Mouse (Mus musculus): ENCODE data around the gene Adamtsl1. TPM values are rescaled to one million over a fixed set of nuclear protein-coding genes. Genes with fewer than 3 reads are reported as not detected.

Adamtsl1 gene
- polyA plus RNA-seq (2012; fragmentation: generic; extraction: Trizol) = 0.48 TPM
- long read RNA-seq, experiment 1 = 0 reads
- long read RNA-seq, experiment 2 = 0 reads

GRCm38 (mm10) chr4:85513792-85514191 lies at the start of gene Adamtsl1:
TSS of gene Adamtsl1 (plus strand) at chr4:85514172.
- H3K27me3 ChIP-seq (ENCODE audit: control insufficient read depth, insufficient read depth, insufficient read length) = no peaks in the 10 kb centered on the region
- H3K4me3 ChIP-seq (ENCODE audit: insufficient read depth, poor library complexity, severe bottlenecking) = no peak within 1 kb of the TSS
- no peaks in the 10 kb centered on the region for H3K36me3 ChIP-seq (ENCODE audit: control insufficient read depth, insufficient read depth)
- no peak within 1 kb of the TSS for H3ac ChIP-seq (ENCODE audit: control insufficient read depth, insufficient read length, low read depth)
- no peaks in the 10 kb centered on the region for H3K79me3 ChIP-seq (ENCODE audit: low read depth)
- no peaks in the 10 kb centered on the region for H3K79me2 ChIP-seq (ENCODE audit: control insufficient read depth, insufficient read depth)
- no peak for TF ChIP-seq CEBPB (IDR thresholded peaks at IDR 0.05; ENCODE audit: low read depth)
- TF ChIP-seq USF1 (IDR thresholded peaks at IDR 0.05; ENCODE audit: low read depth) = no peak
- TF ChIP-seq MAX (IDR thresholded peaks at IDR 0.05) = no peak
- no peak for TF ChIP-seq MYOD1 (IDR thresholded peaks at IDR 0.05; ENCODE audit: control insufficient read depth, insufficient read length, low read depth)
- no peak for TF ChIP-seq CTCF (IDR thresholded peaks at IDR 0.05; ENCODE audit: control insufficient read depth, insufficient read depth, insufficient read length)
- no peak for TF ChIP-seq FOSL1 (IDR thresholded peaks at IDR 0.05; ENCODE audit: insufficient read depth, low read length, poor library complexity, severe bottlenecking)
- no peak for TF ChIP-seq MYOG (IDR thresholded peaks at IDR 0.05; ENCODE audit: control insufficient read depth, extremely low read depth, insufficient read length)

- no peaks in the 10 kb centered on the region for H3K79me3 ChIP-seq (ENCODE audit: low read depth)
- TF ChIP-seq MYOD1 (IDR thresholded peaks at IDR 0.05; ENCODE audit: control insufficient read depth, insufficient read length, low read depth) (no peak), MAX (IDR thresholded peaks at IDR 0.05) (no peak), MYOG (IDR thresholded peaks at IDR 0.05; ENCODE audit: control insufficient read depth, extremely low read depth, insufficient read length) (no peak), CTCF (IDR thresholded peaks at IDR 0.05; ENCODE audit: control insufficient read depth, insufficient read depth, insufficient read length) (no peak), FOSL1 (IDR thresholded peaks at IDR 0.05; ENCODE audit: insufficient read depth, low read length, poor library complexity, severe bottlenecking) (no peak), USF1 (IDR thresholded peaks at IDR 0.05; ENCODE audit: low read depth) (no peak), CEBPB (IDR thresholded peaks at IDR 0.05; ENCODE audit: low read depth) (no peak)
- H3K4me3 ChIP-seq (ENCODE audit: insufficient read depth, poor library complexity, severe bottlenecking) = no peak overlapping the region
- H3K79me2 ChIP-seq (ENCODE audit: control insufficient read depth, insufficient read depth) = no peaks in the 10 kb centered on the region
- H3ac ChIP-seq (ENCODE audit: control insufficient read depth, insufficient read length, low read depth) = no peak overlapping the region
- no peaks in the 10 kb centered on the region for H3K36me3 ChIP-seq (ENCODE audit: control insufficient read depth, insufficient read depth)
- no peaks in the 10 kb centered on the region for H3K27me3 ChIP-seq (ENCODE audit: control insufficient read depth, insufficient read depth, insufficient read length)
These were observed 30.4 kb upstream of the Adamtsl1 start for GRCm38 (mm10) chr4:85483586-85483985.

GRCm38 (mm10) chr4:85486316-85486946 lies 27.5 kb upstream of the Adamtsl1 start:
- TF ChIP-seq MYOD1 (IDR thresholded peaks at IDR 0.05; ENCODE audit: control insufficient read depth, insufficient read length, low read depth) = no peak
- no peak for TF ChIP-seq USF1 (IDR thresholded peaks at IDR 0.05; ENCODE audit: low read depth)
- TF ChIP-seq MYOG (IDR thresholded peaks at IDR 0.05; ENCODE audit: control insufficient read depth, extremely low read depth, insufficient read length) = no peak
- TF ChIP-seq CTCF (IDR thresholded peaks at IDR 0.05; ENCODE audit: control insufficient read depth, insufficient read depth, insufficient read length) = no peak
- TF ChIP-seq MAX (IDR thresholded peaks at IDR 0.05) = no peak
- TF ChIP-seq CEBPB (IDR thresholded peaks at IDR 0.05; ENCODE audit: low read depth) = no peak
- no peak for TF ChIP-seq FOSL1 (IDR thresholded peaks at IDR 0.05; ENCODE audit: insufficient read depth, low read length, poor library complexity, severe bottlenecking)

GRCm38 (mm10) chr4:85505718-85506117 lies 8.3 kb upstream of the Adamtsl1 start:
- Histone ChIP-seq H3K79me3 (ENCODE audit: low read depth) (no peaks in the 10 kb centered on the region), H3ac (ENCODE audit: control insufficient read depth, insufficient read length, low read depth) (no peak overlapping the region), H3K27me3 (ENCODE audit: control insufficient read depth, insufficient read depth, insufficient read length) (no peaks in the 10 kb centered on the region), H3K4me3 (ENCODE audit: insufficient read depth, poor library complexity, severe bottlenecking) (no peak overlapping the region), H3K79me2 (ENCODE audit: control insufficient read depth, insufficient read depth) (no peaks in the 10 kb centered on the region), H3K36me3 (ENCODE audit: control insufficient read depth, insufficient read depth) (no peaks in the 10 kb centered on the region)
- TF ChIP-seq MYOD1 (IDR thresholded peaks at IDR 0.05; ENCODE audit: control insufficient read depth, insufficient read length, low read depth) (no peak), USF1 (IDR thresholded peaks at IDR 0.05; ENCODE audit: low read depth) (no peak), MAX (IDR thresholded peaks at IDR 0.05) (no peak), FOSL1 (IDR thresholded peaks at IDR 0.05; ENCODE audit: insufficient read depth, low read length, poor library complexity, severe bottlenecking) (no peak), CEBPB (IDR thresholded peaks at IDR 0.05; ENCODE audit: low read depth) (no peak), CTCF (IDR thresholded peaks at IDR 0.05; ENCODE audit: control insufficient read depth, insufficient read depth, insufficient read length) (no peak), MYOG (IDR thresholded peaks at IDR 0.05; ENCODE audit: control insufficient read depth, extremely low read depth, insufficient read length) (no peak)

More at GRCm38 (mm10) chr4:85486316-85486946, 27.5 kb upstream of the Adamtsl1 start:
- Histone ChIP-seq H3ac (ENCODE audit: control insufficient read depth, insufficient read length, low read depth) (no peak overlapping the region), H3K36me3 (ENCODE audit: control insufficient read depth, insufficient read depth) (no peaks in the 10 kb centered on the region), H3K27me3 (ENCODE audit: control insufficient read depth, insufficient read depth, insufficient read length) (no peaks in the 10 kb centered on the region), H3K79me3 (ENCODE audit: low read depth) (no peaks in the 10 kb centered on the region), H3K4me3 (ENCODE audit: insufficient read depth, poor library complexity, severe bottlenecking) (no peak overlapping the region), H3K79me2 (ENCODE audit: control insufficient read depth, insufficient read depth) (no peaks in the 10 kb centered on the region)

GRCm38 (mm10) chr4:85506976-85507375 lies 7.0 kb upstream of the Adamtsl1 start:
- H3K36me3 ChIP-seq (ENCODE audit: control insufficient read depth, insufficient read depth) = no peaks in the 10 kb centered on the region
- H3ac ChIP-seq (ENCODE audit: control insufficient read depth, insufficient read length, low read depth) = no peak overlapping the region
- no peak overlapping the region for H3K4me3 ChIP-seq (ENCODE audit: insufficient read depth, poor library complexity, severe bottlenecking)
- H3K27me3 ChIP-seq (ENCODE audit: control insufficient read depth, insufficient read depth, insufficient read length) = no peaks in the 10 kb centered on the region
- no peaks in the 10 kb centered on the region for H3K79me2 ChIP-seq (ENCODE audit: control insufficient read depth, insufficient read depth)
- no peaks in the 10 kb centered on the region for H3K79me3 ChIP-seq (ENCODE audit: low read depth)
- TF ChIP-seq MAX (IDR thresholded peaks at IDR 0.05) (no peak), MYOG (IDR thresholded peaks at IDR 0.05; ENCODE audit: control insufficient read depth, extremely low read depth, insufficient read length) (no peak), USF1 (IDR thresholded peaks at IDR 0.05; ENCODE audit: low read depth) (no peak), FOSL1 (IDR thresholded peaks at IDR 0.05; ENCODE audit: insufficient read depth, low read length, poor library complexity, severe bottlenecking) (no peak), CTCF (IDR thresholded peaks at IDR 0.05; ENCODE audit: control insufficient read depth, insufficient read depth, insufficient read length) (no peak), CEBPB (IDR thresholded peaks at IDR 0.05; ENCODE audit: low read depth) (no peak), MYOD1 (IDR thresholded peaks at IDR 0.05; ENCODE audit: control insufficient read depth, insufficient read length, low read depth) (no peak)
